ENCODE assay signal across 27 mouse cellular contexts in genomic region chr5:119497501-119497900, GRCm38 (mm10).
A peak's percentile ranks its signal among the peaks of the same experiment; 100 is the strongest.
DNase-seq lines count a peak whose midpoint lies in the region; ATAC-seq and TF ChIP-seq lines count a peak whose summit lies in the region.
"Had no signal": no experiment of that assay in that cellular context is flagged by ENCODE, and none has a peak within 500 bp of the region (broad histone marks: within the 10 kb centered on the region; RNA-seq: fewer than 3 reads in every experiment).

No protein-coding gene starts in this region.

- intact Hi-C loops in left cerebral cortex, adult 2 months (cut with DNase I): no loop called here

- 77% methylated on average over 1 of the region's 1 CpGs for WGBS in forebrain, embryonic 14.5 days
- 91% methylated on average over 1 of the region's 1 CpGs for WGBS in forebrain, embryonic 15.5 days

- H3K27ac ChIP-seq in forebrain, embryonic 14.5 days (ENCODE audit: low read depth, low read length): no peak overlapping the region
- H3K27ac ChIP-seq in forebrain, embryonic 15.5 days (replicated peaks): no peak overlapping the region
- H3K27ac ChIP-seq in left cerebral cortex, adult 2 months: no peak overlapping the region
- H3K27ac ChIP-seq: hindbrain, embryonic 12.5 days; kidney, postnatal 0 days; limb, embryonic 10.5 days; limb, embryonic 15.5 days; liver, embryonic 13.5 days; neural tube, embryonic 13.5 days had no signal

- H3K4me1 ChIP-seq in forebrain, embryonic 14.5 days (ENCODE audit: control insufficient read depth, insufficient read depth, low read length): no peaks in the 10 kb centered on the region
- H3K4me1 ChIP-seq in forebrain, embryonic 15.5 days: no peaks in the 10 kb centered on the region
- H3K4me1 ChIP-seq: hindbrain, embryonic 12.5 days; limb, embryonic 15.5 days; neural tube, embryonic 13.5 days had no signal

- peak; percentile 45 for DNase-seq in forebrain, embryonic 14.5 days (ENCODE audit: low spot score)
- DNase-seq in left cerebral cortex, adult 9 months (ENCODE audit: low spot score in 2 of 2): peak; percentile 4 to 7
- DNase-seq in left cerebral cortex, adult 2 months (ENCODE audit: extremely low spot score in 1 of 2, low spot score in 2 of 2): no peak
- peak; percentile 28 for DNase-seq in testis, postnatal 14 days (ENCODE audit: low spot score)
- no peak for DNase-seq in testis, postnatal 10 days (ENCODE audit: low spot score)
- DNase-seq in thymus, postnatal 4 days: no peak
- DNase-seq: adrenal gland, postnatal 25 days; cerebellum, adult 2 months; cerebellum, postnatal 14 days; gastrocnemius, postnatal 14 days; kidney, adult 8-10 months; kidney, postnatal 4 days; liver, embryonic 13.5 days; lung, adult 2 months; lung, postnatal 14 days; right cerebral cortex, postnatal 25 days had no signal

- H3K9me3 ChIP-seq in forebrain, embryonic 14.5 days (replicated peaks; ENCODE audit: control insufficient read depth, low read length): no peaks in the 10 kb centered on the region
- H3K9me3 ChIP-seq in forebrain, embryonic 15.5 days: no peaks in the 10 kb centered on the region
- H3K9me3 ChIP-seq: hindbrain, embryonic 12.5 days; limb, embryonic 10.5 days; limb, embryonic 15.5 days; liver, embryonic 13.5 days; neural tube, embryonic 13.5 days had no signal

- no peak overlapping the region for H3K9ac ChIP-seq in forebrain, embryonic 14.5 days (ENCODE audit: low read length)
- no peak overlapping the region for H3K9ac ChIP-seq in forebrain, embryonic 15.5 days (replicated peaks)
- H3K9ac ChIP-seq: hindbrain, embryonic 12.5 days; limb, embryonic 15.5 days; liver, embryonic 13.5 days; neural tube, embryonic 13.5 days had no signal

- no peak for ATAC-seq in forebrain, embryonic 14.5 days
- ATAC-seq in forebrain, embryonic 15.5 days (replicated peaks): no peak
- ATAC-seq: intestine, embryonic 16.5 days; Patski had no signal

- no peaks in the 10 kb centered on the region for H3K36me3 ChIP-seq in forebrain, embryonic 14.5 days (ENCODE audit: control insufficient read depth, insufficient read depth, low read length)
- H3K36me3 ChIP-seq in forebrain, embryonic 15.5 days: no peaks in the 10 kb centered on the region
- H3K36me3 ChIP-seq: G1E; hindbrain, embryonic 12.5 days; limb, embryonic 10.5 days; limb, embryonic 15.5 days; liver, embryonic 13.5 days; neural tube, embryonic 13.5 days had no signal

- H3K27me3 ChIP-seq in forebrain, embryonic 14.5 days (replicated peaks; ENCODE audit: control insufficient read depth, insufficient read depth, low read length): no peaks in the 10 kb centered on the region
- no peaks in the 10 kb centered on the region for H3K27me3 ChIP-seq in forebrain, embryonic 15.5 days
- H3K27me3 ChIP-seq: CH12.LX; liver, embryonic 13.5 days; neural tube, embryonic 13.5 days; Patski had no signal

- H3K4me3 ChIP-seq in forebrain, embryonic 14.5 days (ENCODE audit: low read depth, low read length): no peak overlapping the region
- H3K4me3 ChIP-seq in forebrain, embryonic 15.5 days: no peak overlapping the region
- H3K4me3 ChIP-seq in left cerebral cortex, adult 2 months: no peak overlapping the region
- H3K4me3 ChIP-seq: erythroblast, embryonic 14.5 days; hindbrain, embryonic 12.5 days; limb, embryonic 10.5 days; limb, embryonic 15.5 days; liver, embryonic 13.5 days; neural tube, embryonic 13.5 days had no signal

- H3K4me2 ChIP-seq in forebrain, embryonic 14.5 days (ENCODE audit: low read length): no peak overlapping the region
- no peak overlapping the region for H3K4me2 ChIP-seq in forebrain, embryonic 15.5 days (replicated peaks)
- H3K4me2 ChIP-seq: hindbrain, embryonic 12.5 days; limb, embryonic 15.5 days; liver, embryonic 13.5 days; neural tube, embryonic 13.5 days had no signal

- TF ChIP-seq CTCF in left cerebral cortex, adult 2 months (IDR thresholded peaks at IDR 0.05): no peak

Comparison
In these comparisons a context has a peak if more than half of its experiments do, and no peak if none do; other contexts are left out.
1. DNase-seq: peak in forebrain, embryonic 14.5 days (single experiment), left cerebral cortex, adult 9 months (2 of 2) and testis, postnatal 14 days (single experiment); none in left cerebral cortex, adult 2 months (0 of 2), testis, postnatal 10 days (single experiment) and thymus, postnatal 4 days (single experiment).